Mouse (Mus musculus): ENCODE data around the gene Mast4.

Mast4 gene

DNA sequence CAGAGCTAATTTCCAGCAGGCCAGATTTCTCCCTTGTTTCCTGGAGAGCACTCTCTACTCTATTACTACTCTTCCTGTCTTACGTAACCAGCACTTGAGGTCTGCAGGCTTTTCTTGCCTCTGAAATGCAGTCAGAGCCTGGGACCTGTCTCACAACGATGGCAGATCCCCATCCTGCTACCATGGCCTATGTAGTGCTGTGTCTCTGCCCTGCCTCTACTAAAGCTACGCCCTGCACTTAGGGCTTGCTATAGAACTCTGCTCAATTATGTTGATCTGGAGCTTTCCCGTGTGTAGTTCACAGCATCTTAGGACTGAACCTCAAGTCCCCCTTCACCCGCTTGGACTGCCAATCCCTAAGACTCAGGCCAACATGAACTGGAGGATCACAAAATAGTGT is 150.7 kb downstream of the Mast4 start:
- peak; percentile 34 for DNase-seq

DNA sequence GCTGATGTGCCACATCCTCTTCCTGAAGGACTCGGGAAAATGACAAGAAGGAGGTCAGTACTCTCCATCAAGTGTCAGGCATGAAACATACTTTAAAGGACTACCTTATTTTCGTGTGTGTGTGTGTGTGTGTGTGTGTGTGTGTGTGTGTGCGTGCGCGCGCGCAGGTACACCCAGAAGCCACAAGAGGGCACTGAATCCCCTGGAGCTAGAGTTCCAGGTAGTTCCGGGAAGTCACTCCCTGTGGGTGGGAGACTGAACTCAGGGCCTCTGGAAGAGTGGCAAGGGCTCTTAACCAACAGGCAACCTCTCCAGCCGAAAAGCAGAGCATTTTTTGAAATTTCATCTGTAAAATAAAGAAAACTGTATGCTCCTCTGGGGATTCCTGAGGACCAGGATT is 152.5 kb downstream of the Mast4 start:
- DNase-seq, result no peak

DNA sequence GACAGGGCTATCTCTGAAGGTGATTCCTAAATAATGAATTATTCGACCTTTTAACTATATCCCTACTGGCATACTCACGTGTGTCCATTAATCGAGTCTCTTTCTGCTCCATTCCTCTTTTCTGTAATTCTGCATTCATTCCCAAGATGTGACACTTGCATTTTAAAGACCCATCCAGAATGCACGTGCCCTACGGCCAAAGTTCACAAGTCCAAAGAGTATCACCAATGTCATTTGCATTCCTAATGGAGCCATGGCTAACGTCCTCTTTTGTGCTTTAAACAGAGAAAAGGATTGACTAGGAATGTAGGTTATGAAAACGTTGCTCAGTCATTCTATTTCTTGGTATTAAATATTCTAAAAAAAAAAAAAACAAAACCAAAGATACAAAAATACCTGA is 157.4 kb downstream of the Mast4 start:
- DNase-seq, result no peak

GRCm38 (mm10) chr13:103174431-103174830 is 159.9 kb downstream of the Mast4 start:
- DNase-seq, result no peak

DNA sequence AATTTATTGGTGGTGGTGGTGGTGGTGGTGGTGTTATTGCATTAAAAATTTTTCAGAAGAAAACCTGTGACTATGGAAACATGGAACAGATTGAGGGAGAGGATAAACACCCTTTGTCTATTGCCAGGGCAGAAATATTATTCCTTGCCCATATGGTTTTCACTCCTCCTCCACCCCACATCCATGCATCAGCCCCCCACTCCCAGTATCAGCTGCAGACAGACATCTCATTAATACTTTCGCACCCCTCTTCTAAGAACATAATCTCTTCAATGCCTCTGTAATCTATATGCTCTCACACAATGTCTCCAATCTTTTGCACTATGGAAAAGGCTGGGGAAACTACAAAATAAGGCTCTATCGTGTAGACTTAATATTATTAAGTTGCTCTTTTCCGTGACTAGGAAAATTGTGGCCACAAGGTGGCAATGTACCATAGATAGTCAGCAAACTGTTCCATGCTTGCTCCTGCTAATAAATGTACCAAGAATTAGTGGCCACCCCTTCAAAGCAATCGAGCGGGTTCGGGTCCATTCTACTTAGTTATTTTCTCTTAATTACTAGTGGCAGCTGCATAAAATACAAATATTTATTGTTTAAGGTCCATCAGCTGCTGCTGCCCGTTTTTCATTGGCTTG is 160.6 kb downstream of the Mast4 start:
- DNase-seq, result peak; percentile 83

DNA sequence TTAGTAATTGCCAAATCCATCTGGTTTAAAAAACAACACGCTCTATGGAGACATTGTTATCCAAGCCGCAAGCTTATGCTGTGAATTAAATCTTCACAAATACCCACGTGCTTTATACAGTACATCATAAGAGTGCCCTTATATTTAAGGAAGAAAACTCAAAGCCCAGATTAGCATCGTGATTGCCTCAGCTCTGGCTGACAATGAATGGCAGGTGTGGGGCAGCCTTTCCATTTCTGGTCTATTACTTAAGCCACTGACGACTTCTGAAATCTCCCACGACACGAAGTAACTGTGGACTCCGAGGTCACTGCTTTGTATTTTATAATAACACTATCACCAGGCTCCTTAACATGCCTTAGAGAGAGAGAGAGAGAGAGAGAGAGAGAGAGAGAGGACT is 182.4 kb downstream of the Mast4 start:
- no peak for DNase-seq

DNA sequence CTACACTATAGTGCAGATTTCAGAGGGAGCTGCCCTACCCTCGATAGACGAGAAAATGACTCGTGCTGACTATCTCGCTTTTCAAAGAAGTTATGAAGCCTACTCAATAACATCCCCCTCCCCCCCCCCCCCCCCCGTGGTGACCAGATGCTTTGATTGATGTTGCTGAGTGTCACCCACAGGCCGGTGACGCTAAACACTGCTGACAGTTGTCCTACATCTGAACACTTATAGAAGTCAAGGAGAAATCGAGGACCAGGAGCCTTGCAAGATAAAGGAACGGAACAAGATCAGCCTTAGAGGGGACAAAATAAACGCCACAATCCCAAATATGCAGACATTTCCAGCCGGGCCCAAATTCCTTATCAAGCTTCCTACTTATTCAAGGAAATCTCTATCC is 183.1 kb downstream of the Mast4 start:
- DNase-seq, result no peak

- no peak for DNase-seq
These were observed 183.6 kb downstream of the Mast4 start for GRCm38 (mm10) chr13:103150671-103151070.

GRCm38 (mm10) chr13:103149415-103149814 is 184.9 kb downstream of the Mast4 start:
- DNase-seq, result no peak

- no peak for DNase-seq
These were observed 190.0 kb downstream of the Mast4 start for GRCm38 (mm10) chr13:103144343-103144742.

GRCm38 (mm10) chr13:103141304-103141703 is 193.0 kb downstream of the Mast4 start:
- DNase-seq, result no peak

DNA sequence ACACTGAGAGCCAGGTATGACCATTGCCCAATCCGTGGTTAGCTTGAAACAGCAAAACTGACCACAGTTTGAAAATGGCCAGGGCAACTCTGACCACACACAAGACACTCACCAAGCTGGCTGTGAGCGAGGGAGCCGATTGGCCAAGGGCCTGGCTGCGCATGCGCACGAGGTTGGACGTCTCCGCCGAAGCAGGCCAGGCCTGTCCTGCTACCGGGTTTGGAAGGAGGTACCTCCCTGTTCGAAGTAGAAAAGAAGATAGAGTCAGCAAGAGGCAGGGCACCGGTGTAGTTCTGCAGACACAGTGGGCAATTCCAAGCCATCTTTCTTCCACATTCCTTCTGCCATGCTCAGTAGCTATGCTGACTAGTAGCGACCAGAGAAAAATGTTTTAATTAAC is 194.2 kb downstream of the Mast4 start:
- no peak for DNase-seq

DNA sequence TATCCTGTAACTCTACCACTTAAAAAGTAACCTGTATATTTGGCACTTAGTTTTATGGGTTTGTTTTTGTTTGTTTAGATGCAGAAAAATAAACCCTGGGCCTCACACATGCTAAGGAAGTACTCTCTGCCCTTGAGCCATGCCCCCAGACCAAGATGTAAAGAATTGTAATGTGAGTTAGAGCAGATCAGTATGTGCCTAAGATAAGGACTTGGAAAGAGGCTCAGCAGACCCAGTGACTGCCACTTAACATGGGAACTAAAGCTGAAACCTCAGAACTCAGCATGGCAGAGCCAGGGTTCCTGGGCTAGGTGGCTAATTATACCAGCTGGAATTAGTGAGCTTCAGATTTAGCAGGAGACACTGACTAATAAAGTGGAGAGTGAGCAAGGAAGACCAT is 196.0 kb downstream of the Mast4 start:
- no peak for DNase-seq

DNA sequence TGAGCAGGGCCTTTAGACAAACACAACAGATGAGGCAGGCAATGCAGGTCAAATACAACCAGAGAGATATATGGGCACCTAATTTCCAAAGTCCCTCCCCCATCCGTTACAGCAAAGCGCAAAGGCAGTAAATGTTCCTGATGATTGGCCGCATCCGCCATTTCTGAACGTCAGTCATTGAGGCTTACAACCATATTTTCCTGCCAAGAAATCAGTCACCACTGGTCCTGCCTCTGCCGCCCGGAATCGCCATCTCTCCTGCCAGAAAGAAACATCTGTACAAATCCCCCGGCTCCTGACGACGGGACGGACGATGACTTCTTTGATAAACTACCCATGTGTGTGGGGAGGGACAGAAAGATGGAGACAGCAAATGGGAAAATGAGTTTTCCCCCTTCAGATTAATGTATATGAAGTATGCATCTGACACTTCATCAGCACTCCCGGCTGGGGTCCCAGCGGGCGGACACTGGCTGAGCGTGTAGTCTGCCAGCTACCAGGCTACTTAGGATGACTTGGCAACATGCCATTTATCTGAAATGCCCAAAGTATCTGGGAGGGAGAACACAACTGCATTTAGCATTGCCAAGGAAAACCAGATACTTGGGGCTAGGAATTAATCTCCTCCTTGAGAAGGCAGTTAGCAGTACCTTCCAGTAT is 198.9 kb downstream of the Mast4 start:
- DNase-seq, result no peak

- DNase-seq, result no peak
These were observed 202.5 kb downstream of the Mast4 start for GRCm38 (mm10) chr13:103131781-103132180.

- DNase-seq, result no peak
These were observed 205.0 kb downstream of the Mast4 start for GRCm38 (mm10) chr13:103129130-103129797.

DNA sequence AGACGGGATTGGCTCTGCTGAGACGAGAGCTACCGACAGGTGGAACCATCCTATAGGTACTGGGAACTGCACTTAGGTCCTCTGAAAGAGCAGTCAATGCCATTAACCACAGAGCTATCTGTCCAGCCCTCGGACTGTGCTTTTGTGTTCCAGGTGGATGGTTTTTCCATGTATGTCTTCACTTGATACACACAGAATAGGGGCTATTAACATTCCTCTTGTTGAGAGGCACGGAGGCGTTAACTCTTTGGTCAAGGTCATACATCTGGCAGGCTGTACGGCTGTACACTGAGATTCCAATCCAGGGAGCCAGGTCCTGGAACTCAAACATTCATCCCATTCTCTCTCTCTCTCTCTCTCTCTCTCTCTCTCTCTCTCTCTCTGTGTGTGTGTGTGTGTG is 205.6 kb downstream of the Mast4 start:
- no peak for DNase-seq

- no peak for DNase-seq
These were observed 206.7 kb downstream of the Mast4 start for GRCm38 (mm10) chr13:103127594-103127993.

GRCm38 (mm10) chr13:103123716-103124115 is 210.6 kb downstream of the Mast4 start:
- no peak for DNase-seq

DNA sequence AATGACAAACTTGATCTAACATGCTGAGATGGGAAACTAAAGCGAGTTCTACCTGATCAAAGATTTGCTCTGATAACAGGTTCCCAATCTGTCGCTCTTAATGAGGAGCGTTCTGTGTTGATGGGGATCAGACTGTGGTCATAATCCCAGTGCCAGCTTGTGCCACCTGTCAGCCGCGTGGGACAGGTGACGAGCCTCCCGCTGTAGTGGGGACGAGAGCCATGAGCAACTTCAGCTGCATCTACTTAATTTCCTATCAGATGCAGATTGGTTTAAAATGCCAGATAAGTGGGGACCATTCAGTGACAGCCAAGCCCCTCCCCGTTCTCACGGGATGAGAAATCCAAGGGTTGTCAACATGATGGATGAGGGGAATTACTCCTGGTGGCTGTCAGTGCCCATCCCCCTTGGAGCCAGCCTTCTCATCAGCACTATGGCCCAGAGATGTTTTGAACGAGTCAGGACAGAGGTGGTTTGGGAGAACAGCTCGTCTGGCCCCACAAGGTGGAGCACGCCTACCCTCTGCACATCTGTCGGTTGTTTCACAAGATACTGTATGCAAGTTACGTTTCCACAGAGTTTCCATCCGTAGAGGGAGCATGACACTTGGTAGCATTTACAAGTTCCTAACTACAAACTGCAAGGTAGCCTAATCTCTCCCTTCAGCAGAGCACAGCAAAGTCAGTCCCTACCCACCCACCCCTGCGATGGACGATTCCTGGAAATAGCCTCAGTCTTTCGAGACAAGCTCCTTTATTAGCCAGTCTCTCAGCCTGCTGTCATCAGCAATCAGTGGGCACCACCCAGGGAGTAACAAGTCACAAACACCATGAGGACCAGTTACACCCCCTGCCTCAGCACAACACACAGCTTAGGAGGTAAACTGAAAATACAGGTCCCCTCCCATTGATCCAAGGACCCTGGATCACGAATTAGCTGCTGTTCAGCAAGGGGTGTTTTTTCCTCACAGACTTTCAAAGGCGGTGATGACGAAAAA is 212.2 kb downstream of the Mast4 start:
- no peak for DNase-seq

- DNase-seq, result no peak
These were observed 213.6 kb downstream of the Mast4 start for GRCm38 (mm10) chr13:103120669-103121131.

DNA sequence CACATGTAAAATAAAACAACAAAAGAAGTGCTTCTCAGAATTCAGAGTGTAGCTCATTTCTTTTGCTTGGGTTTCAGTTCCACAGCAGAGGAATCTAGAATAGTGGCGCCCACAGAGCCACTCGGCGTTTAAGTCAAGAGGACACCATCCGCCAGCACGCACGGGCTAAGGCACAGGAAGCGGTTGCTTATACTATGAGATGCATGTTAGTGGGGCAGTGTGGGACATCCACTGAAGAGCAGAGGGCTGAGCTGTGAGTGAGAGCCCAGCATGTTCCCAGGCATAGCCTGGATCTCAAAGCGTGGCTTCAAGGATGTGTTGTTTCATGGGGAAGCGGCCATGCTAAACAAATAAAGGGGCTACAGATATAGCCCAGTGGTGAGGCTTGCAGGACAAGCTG is 214.6 kb downstream of the Mast4 start:
- DNase-seq, result no peak

DNA sequence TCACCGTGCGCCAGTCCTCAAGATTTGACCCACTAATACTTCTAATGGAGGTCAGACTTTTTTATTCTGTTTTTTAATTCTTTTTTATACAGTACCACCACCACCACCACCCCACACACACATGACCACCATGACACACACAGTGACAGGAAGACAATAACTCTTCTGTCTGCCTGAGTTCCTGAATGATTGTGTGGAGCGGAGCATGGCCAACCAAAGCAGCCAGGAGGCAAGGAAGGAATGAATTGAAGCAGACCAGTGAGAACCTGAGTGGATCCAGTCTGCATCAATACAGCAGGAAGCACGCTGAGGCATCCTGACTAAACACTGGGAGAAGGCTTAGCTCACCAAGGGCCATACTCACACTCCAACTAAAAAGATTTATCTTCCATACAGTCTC is 219.2 kb downstream of the Mast4 start:
- no peak for DNase-seq

All from lung, postnatal 36 days (tissue).